Mouse (Mus musculus) hindbrain, embryonic 11.5 days (tissue): ENCODE measurements around the gene Mia. TPM values are rescaled to one million over a fixed set of nuclear protein-coding genes. Genes with fewer than 3 reads are reported as not detected.
A peak's percentile ranks its signal among the peaks of the same experiment; 100 is the strongest.

Source experiments
- ATAC-seq: fragments of 200-750 bp; cut with Nextera tagmentation; 2 replicates; pipeline ENCODE4 v1.8.0; 2017; ENCODE audit warnings: mild to moderate bottlenecking, moderate TSS enrichment, moderate library complexity; ENCODE audit not compliant: low FRiP score
- DNase-seq: peaks from one replicate; pipeline ENCODE4 v3.0.0-alpha.2; 2015; ENCODE audit warnings: low spot score
- H3K27ac ChIP-seq: fragments of 300-500 bp; sonication (generic); 2 replicates; pipeline ENCODE4 v1.5.1; 2014; ENCODE audit warnings: mild to moderate bottlenecking, low read depth, low read length
- H3K27me3 ChIP-seq: fragments of 300-500 bp; sonication (generic); 2 replicates; pipeline ENCODE4 v1.6.1; 2014; ENCODE audit warnings: mild to moderate bottlenecking, low read length, moderate library complexity, mixed read lengths; ENCODE audit not compliant: control insufficient read depth, insufficient read depth
- H3K36me3 ChIP-seq: fragments of 300-500 bp; sonication (generic); 2 replicates; pipeline ENCODE4 v1.6.1; 2014; ENCODE audit warnings: mild to moderate bottlenecking, low read length, moderate library complexity, mixed read lengths; ENCODE audit not compliant: control insufficient read depth, insufficient read depth
- H3K4me1 ChIP-seq: fragments of 300-500 bp; sonication (generic); replicated peaks from 2 replicates; pipeline ENCODE4 v1.6.1; 2014; ENCODE audit warnings: low read length, mixed read lengths; ENCODE audit not compliant: control insufficient read depth, insufficient read depth
- H3K4me2 ChIP-seq: fragments of 300-500 bp; sonication (generic); replicated peaks from 2 replicates; pipeline ENCODE4 v1.6.1; 2014; ENCODE audit warnings: mild to moderate bottlenecking, low read depth, low read length
- H3K4me3 ChIP-seq: fragments of 300-500 bp; sonication (generic); 2 replicates; pipeline ENCODE4 v1.5.1; 2014; ENCODE audit warnings: low read depth, low read length
- H3K9ac ChIP-seq: fragments of 300-500 bp; sonication (generic); 2 replicates; pipeline ENCODE4 v1.6.1; 2014; ENCODE audit warnings: low read depth, low read length
- H3K9me3 ChIP-seq: fragments of 300-500 bp; sonication (generic); 2 replicates; pipeline ENCODE4 v1.6.1; 2016; ENCODE audit warnings: low read length; ENCODE audit not compliant: control insufficient read depth
- WGBS: fragments of 180-500 bp; shearing (Covaris S2); extraction: QIAGEN DNeasy Blood & Tissue Kit; methylation state at CpG from one replicate; pipeline ENCODE4 v1.1.7; 2014; 5-methylcytosine and 5-hydroxymethylcytosine counted together
- polyA plus RNA-seq: library from polyadenylated mRNA; unstranded; fragments of >200 nt; fragmentation: Nextera tagmentation; extraction: Ambion mirVana; gene quantifications from 2 replicates; pipeline ENCODE4 v1.2.1, GENCODE M21; 2014

Mia gene
- polyA plus RNA-seq: 3.4 and 3.7 TPM in 2 replicates

DNA sequence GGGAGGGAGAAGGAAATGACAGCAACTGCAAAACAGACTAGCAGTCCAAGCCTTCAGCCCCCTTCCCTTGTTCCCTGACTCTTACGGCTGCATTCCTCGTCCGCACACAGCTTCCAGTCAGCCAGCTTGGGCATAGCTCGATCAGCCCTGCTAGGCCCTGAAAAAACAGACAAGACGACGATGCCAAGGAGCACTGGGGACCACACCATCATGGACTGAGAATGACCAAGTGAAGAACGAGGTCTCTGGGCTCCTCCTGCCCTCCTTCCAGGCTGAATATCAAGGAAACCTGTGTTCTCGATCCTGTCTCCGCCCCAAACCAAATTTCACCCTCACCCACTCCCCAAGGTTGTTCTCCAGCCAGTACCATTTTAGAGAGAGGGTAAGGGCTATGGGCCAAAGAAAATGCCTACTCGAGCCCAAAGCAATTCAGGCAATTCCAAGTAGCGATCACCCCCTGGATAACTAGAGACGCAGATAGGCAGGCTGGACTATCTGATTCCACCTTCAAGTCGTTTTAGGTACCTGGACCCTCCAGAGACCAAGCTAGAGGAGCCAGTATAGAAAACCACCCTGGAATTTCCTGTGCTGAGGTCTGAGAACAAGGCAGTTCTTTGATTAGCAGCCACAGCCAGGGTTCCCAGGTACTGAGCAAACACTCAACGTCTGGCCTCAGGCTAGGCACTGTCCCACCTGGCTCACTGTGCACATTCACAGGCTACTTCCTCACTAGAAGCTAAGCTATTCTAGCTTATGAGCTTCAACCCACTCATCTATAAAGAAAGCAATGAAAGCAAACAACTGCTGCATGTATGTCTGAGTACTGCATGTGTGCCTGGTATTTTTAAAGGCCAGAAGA is at the start of gene Mia, which contains the start of gene Gm21983:
TSS of gene Mia (minus strand) at position 321 of the 859 bp plus-strand sequence.
TSS of gene Gm21983 (minus strand) at position 250 of the 859 bp plus-strand sequence.
- DNase-seq: no peak
- H3K27ac ChIP-seq: no peak within 1 kb of the TSS
- H3K27me3 ChIP-seq: no peaks in the 10 kb centered on the region
- H3K4me3 ChIP-seq: no peak within 1 kb of the TSS
- 81% methylated on average over 14 of the region's 14 CpGs for WGBS
- ATAC-seq: no peak
- no peak within 1 kb of the TSS for H3K9ac ChIP-seq
- H3K4me2 ChIP-seq: no peak within 1 kb of the TSS
- H3K4me1 ChIP-seq: peaks cover 4% of the 10 kb centered on the region; the same call in 1 of the 2 replicates
- peaks cover 16% of the 10 kb centered on the region for H3K36me3 ChIP-seq
- H3K9me3 ChIP-seq: no peaks in the 10 kb centered on the region

- Histone ChIP-seq H3K36me3 (no peaks in the 10 kb centered on the region), H3K9ac (peak overlapping the region; percentile 77), H3K4me3 (peak overlapping the region; percentile 82), H3K27me3 (no peaks in the 10 kb centered on the region), H3K4me2 (peak overlapping the region; percentile 84), H3K9me3 (no peaks in the 10 kb centered on the region), H3K4me1 (peaks cover 12% of the 10 kb centered on the region; the same call in 1 of the 2 replicates), H3K27ac (peak overlapping the region; percentile 82)
- DNase-seq (no peak), ATAC-seq (peak; percentile 0; the same call in 1 of the 2 replicates)
- 20% methylated on average over 6 of the region's 6 CpGs for WGBS
These were observed 47.9 kb upstream of the Mia start for GRCm38 (mm10) chr7:27228865-27229264.

DNA sequence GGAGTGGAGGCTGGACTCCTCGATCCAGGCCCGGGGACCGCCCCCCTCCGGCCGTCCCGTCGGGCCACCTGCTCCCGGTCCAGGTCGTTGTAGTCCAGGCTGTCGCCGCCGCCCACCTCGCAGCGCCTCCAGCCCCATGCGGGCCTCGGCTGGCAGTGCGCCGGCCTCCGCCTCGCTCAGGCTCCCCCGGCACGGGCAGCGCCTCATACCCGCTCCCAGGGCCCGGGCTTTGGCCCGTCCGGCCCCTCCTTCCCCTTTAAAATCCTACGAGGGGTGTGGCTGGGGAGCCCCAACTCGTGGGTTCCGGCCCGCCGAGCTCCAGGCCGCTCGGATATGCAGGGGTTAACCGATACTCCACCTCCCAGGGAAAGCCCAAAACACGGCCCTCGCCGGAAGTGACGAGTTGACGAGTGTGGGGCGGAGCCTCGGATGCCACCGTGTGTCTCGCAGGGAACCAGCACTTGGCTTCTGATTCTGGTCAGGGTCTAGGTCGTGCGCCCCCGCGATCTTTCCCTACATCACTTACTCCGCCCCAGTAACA is 47.4 kb upstream of the Mia start, which contains the start of gene Itpkc:
TSS of gene Itpkc (minus strand) at position 381 of the 541 bp plus-strand sequence.
- Histone ChIP-seq H3K9ac (peak within 1 kb of the TSS; percentile 77), H3K4me1 (peaks cover 9% of the 10 kb centered on the region; the same call in 1 of the 2 replicates), H3K27me3 (no peaks in the 10 kb centered on the region), H3K27ac (peak within 1 kb of the TSS; percentile 82), H3K4me2 (peak within 1 kb of the TSS; percentile 84), H3K4me3 (peak within 1 kb of the TSS; percentile 82), H3K36me3 (no peaks in the 10 kb centered on the region), H3K9me3 (no peaks in the 10 kb centered on the region)
- WGBS: under 1% methylated on average over 49 of the region's 49 CpGs
- DNase-seq: peak; percentile 96
- peak; percentile 82 for ATAC-seq

DNA sequence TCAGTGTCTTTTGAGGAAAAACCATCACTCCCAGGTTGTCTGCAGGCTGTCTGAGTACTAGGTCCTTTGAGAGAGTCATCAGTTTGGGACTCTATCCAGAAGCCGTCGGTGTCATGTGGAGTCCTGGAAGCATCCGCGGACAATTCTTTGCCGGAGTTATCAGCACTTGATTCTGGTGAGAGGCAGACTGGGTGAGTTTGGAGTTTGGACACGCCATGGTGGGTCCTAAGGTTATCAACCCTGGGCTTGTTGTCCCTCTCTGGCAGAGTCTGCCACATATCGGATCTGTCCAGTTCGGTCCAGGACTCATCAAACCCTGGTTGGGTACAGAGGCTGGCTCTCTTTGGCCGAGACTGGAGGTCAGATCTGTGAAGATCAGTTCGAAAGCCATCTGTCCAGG is 46.7 kb upstream of the Mia start:
- no peaks in the 10 kb centered on the region for H3K27me3 ChIP-seq
- H3K9me3 ChIP-seq: no peaks in the 10 kb centered on the region
- DNase-seq (no peak), ATAC-seq (no peak; the same call in 1 of the 2 replicates)
- 0 out of 2 replicates have a peak overlapping the region, but pooled peaks have one; percentile 82 for H3K27ac ChIP-seq
- 5% methylated on average over 10 of the region's 10 CpGs for WGBS
- peak overlapping the region; percentile 77 for H3K9ac ChIP-seq
- peak overlapping the region; percentile 82 for H3K4me3 ChIP-seq
- no peaks in the 10 kb centered on the region for H3K36me3 ChIP-seq
- H3K4me2 ChIP-seq: peak overlapping the region; percentile 84
- H3K4me1 ChIP-seq: peaks cover 9% of the 10 kb centered on the region; the same call in 1 of the 2 replicates

DNA sequence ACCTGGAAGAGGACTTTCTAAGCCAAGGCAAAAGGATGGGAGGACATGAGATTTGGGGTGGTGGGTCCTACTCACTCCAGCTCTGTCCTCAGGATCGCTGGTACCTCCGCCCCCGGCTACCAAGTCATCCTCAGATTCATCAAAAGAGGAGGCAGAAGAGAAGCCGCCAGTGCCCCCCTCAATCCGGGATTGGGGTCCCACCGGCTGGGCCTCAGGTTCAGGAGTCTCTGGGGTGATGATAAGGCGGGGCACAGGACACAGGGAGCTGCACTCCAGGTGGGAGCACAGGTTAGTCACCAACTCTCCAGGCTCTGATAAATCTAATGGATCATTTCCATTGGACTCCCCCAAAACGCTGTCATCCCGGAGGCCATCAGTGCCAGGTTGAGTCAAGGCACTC is 46.3 kb upstream of the Mia start:
- Histone ChIP-seq H3K27me3 (no peaks in the 10 kb centered on the region), H3K4me2 (peak overlapping the region; percentile 84), H3K4me3 (peak overlapping the region; percentile 82), H3K36me3 (no peaks in the 10 kb centered on the region), H3K9ac (peak overlapping the region; percentile 77), H3K4me1 (peaks cover 9% of the 10 kb centered on the region; the same call in 1 of the 2 replicates), H3K27ac (no peak overlapping the region), H3K9me3 (no peaks in the 10 kb centered on the region)
- DNase-seq (no peak), ATAC-seq (no peak)
- 32% methylated on average over 9 of the region's 9 CpGs for WGBS

DNA sequence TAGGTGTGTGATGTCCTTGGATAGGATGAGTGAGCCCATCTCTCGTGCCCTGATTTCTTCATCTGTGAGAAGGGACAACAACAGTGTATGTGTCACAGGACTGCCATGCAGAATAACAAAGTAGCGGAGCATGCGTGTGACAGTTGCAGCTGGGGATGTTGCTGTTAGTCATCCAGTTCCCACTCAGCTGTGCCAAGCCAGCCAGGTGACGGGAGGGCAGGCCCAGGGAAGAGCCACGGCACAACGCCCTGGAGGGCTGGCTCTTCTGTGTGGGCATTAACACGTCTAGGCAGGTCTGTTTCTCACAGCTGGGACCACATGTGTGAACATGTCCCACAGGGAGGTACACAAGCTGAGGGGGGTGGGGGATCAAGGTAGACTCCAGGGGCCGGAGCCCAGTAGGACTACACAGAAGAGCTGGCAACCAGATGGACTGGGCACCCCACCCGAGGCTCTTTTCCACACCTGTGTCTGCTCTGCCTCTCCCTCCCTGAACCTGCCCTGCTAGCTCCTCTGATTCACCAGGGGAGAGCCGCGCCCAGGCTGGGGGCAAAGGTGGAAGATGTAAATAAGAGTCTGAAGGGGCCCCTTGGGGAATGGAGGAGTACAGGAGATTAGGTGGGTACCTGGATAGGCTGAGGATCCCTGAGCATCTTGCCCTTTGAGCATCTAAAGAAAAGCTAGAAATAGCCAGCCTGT is 44.1 kb upstream of the Mia start:
- Histone ChIP-seq H3K27me3 (no peaks in the 10 kb centered on the region), H3K9ac (peak overlapping the region; percentile 42), H3K4me2 (peak overlapping the region; percentile 7; the same call in 1 of the 2 replicates), H3K27ac (no peak overlapping the region), H3K4me1 (peaks cover 9% of the 10 kb centered on the region; the same call in 1 of the 2 replicates), H3K4me3 (no peak overlapping the region), H3K9me3 (no peaks in the 10 kb centered on the region), H3K36me3 (no peaks in the 10 kb centered on the region)
- ATAC-seq (no peak), DNase-seq (no peak)
- WGBS: 81% methylated on average over 11 of the region's 11 CpGs

DNA sequence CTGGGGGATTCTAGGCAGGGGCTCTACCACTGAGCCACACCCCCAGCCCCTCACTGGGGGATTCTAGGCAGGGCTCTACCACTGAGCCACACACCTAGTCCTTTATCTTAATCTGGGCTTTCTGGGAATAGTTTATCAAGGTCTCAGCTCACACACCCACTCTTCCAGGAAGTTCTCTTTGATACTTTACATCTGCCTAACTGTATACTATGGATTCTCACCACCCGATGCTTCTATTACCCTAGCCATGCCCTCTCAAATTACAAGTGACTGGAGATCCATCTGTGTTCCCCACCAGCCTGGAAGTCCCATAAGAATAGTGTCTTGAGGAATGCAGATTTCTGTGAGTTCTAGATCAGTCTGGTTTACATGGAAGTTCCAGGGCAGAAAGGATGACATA is 41.6 kb upstream of the Mia start:
- Histone ChIP-seq H3K4me3 (no peak overlapping the region), H3K36me3 (no peaks in the 10 kb centered on the region), H3K9ac (no peak overlapping the region), H3K27me3 (no peaks in the 10 kb centered on the region), H3K27ac (no peak overlapping the region), H3K4me1 (peaks cover 7% of the 10 kb centered on the region; the same call in 1 of the 2 replicates), H3K4me2 (no peak overlapping the region), H3K9me3 (no peaks in the 10 kb centered on the region)
- 83% methylated on average over 1 of the region's 1 CpGs for WGBS
- DNase-seq: no peak
- no peak for ATAC-seq

GRCm38 (mm10) chr7:27221939-27222338 is 41.0 kb upstream of the Mia start:
- H3K4me2 ChIP-seq: no peak overlapping the region
- no peaks in the 10 kb centered on the region for H3K27me3 ChIP-seq
- ATAC-seq: no peak
- no peak overlapping the region for H3K27ac ChIP-seq
- H3K9me3 ChIP-seq: no peaks in the 10 kb centered on the region
- H3K36me3 ChIP-seq: no peaks in the 10 kb centered on the region
- DNase-seq: no peak
- peaks cover 7% of the 10 kb centered on the region; the same call in 1 of the 2 replicates for H3K4me1 ChIP-seq
- 87% methylated on average over 6 of the region's 6 CpGs for WGBS
- H3K9ac ChIP-seq: 0 out of 2 replicates have a peak overlapping the region, but pooled peaks have one; percentile 11
- H3K4me3 ChIP-seq: no peak overlapping the region
